Mouse (Mus musculus) left cerebral cortex, adult 18-20 months (tissue): ENCODE results near the gene Iqgap2. TPM values are rescaled to one million over a fixed set of nuclear protein-coding genes. Genes with fewer than 3 reads are reported as not detected.

ENCODE experiments used
- DNase-seq, 2 experiments: peaks; one replicate each; pipeline ENCODE4 v3.0.0; 2021 to 2022; ENCODE audit warnings: low spot score in 2 of 2, mixed read lengths in 1 of 2
- total RNA-seq, 2 experiments: library from RNA; stranded (reverse); gene quantifications; 2 replicates each; pipeline ENCODE4 v1.2.3; 2021

Iqgap2 gene
- total RNA-seq, 2 experiments from 2014 or later, result 16.1 to 19.7 TPM

GRCm38 (mm10) chr13:95887375-95887774 is 4.3 kb downstream of the Iqgap2 start:
- no peak for DNase-seq

DNA sequence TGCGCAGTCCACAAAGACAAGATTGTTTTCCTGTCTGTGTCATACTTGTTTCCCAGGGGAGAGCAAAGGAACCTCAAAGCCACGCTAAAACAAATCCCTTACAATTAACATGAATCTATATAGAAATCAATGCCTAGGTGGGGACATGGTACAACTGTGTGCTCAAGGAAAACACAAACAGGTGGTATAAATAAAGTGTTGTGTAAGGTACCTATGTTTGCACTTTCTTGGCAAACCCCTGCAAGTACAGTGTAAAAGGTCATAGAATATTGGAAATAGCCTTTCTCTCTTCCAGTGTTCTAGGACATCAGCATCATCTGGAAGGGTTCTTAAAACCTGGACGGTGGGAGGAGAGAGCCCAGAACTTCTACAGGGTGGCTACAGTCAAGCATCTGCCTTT is 7.3 kb downstream of the Iqgap2 start:
- DNase-seq, result no peak

DNA sequence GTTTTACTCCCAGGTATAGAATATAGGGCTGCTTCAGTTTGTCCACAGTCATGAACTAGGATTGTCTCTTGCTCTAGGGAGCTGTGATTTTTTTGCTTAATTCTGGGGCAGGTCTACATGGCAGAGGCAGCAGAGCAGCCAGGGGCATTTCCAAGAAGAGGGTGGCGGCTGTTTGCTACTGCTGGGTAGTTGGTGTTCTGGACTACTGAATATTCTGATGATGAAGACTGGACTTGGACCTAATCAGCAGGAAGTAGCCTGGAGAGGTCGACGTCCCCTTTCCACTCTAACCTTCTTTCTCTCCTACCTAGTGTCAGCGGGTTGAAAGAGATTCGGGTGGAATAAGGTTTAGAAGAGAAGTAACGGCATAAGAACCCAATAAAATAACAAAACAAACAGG is 9.7 kb downstream of the Iqgap2 start:
- no peak for DNase-seq

- no peak for DNase-seq
Observed at GRCm38 (mm10) chr13:95881427-95881826, 10.3 kb downstream of the Iqgap2 start.

- DNase-seq, result no peak
Observed at GRCm38 (mm10) chr13:95880633-95881032, 11.1 kb downstream of the Iqgap2 start.

GRCm38 (mm10) chr13:95871993-95872392 is 19.7 kb downstream of the Iqgap2 start:
- DNase-seq, result no peak

DNA sequence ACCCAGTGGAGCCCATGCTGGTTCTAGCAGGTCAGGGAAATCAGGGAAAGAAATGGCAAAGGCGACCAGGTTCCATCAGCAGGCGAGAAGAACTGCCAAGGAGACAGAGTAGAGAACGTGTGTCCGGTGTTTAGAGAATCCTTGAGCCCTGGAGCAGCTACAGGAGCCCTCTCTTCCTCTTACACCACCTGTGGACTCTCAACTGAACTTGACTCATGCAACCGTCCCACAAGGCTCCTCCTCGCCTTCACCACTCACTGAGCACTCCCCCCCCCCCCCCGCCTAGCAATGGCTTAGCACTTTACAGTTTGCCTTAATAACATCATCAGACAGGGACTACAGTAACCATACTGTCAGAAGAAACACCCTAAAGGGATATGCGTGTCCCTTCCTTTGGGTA is 21.1 kb downstream of the Iqgap2 start:
- DNase-seq, result no peak

DNA sequence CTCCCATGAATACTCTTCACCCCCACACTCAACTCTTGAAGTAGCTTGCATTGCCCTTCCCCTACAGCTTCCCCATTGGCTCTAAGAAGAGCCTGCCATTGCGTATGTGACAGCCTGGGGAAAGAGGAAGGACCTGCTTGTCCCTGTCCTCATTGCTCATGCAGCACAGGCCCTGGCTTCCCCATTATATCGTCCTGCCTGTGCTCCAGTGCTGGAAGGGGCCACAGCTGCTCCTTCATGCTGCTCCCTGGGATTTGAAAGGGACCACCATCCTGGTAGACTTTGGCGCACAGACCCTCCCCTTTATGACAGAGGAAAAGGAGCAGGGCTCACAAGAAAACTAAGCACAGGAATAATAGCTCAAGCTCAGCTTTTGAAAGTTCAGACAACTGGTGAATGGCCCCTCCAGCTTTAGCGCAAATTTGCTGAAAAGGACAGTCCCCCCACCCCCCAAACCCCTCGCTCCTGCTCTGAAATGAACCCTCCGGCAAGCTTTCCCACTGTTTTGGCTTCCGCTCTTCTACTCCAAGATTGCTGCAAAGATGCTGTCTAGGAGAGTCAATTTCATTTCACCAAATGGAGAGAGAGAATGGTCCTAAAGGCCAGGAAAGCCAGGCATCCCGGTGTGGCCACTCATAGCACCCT is 22.7 kb downstream of the Iqgap2 start:
- no peak for DNase-seq

DNA sequence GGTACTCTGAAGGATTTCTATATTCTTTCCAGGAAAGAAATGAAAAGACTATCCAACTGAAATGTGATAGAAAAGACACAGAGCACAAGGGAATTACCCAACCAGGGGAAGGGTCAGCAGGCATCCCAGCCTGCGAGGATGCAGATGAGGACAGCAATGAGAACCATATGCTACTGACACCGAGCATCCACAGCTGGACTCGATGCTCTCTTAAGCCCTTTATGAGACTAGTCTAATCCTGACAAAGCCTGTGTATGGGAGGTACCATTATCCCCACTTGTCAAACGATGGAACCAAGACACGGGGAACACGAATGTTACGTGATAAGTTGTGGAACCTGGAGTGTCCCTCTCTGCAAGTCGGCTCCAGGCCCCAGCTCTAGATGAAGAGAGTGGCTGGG is 29.5 kb downstream of the Iqgap2 start:
- no peak for DNase-seq

- no peak for DNase-seq
Observed at GRCm38 (mm10) chr13:95859271-95859670, 32.5 kb downstream of the Iqgap2 start.

- no peak for DNase-seq
Observed at GRCm38 (mm10) chr13:95858866-95859265, 32.9 kb downstream of the Iqgap2 start.

DNA sequence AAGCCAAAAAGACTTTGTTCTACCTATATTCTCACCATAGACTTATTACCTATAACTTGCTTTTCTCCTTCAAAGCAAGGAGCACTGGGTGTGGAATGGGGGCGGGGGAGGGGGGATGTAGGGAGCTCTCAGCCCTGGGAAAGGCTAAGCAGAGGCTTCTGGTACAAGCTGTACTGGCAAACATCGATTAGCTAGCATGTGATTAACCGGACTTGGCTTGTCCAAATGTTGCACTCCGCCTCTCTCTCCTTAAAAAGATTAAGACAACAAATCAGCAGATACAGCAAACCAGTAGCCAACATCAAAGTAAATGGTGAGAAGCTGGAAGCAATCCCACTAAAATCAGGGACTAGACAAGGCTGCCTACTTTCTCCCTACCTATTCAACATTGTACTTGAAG is 36.2 kb downstream of the Iqgap2 start:
- DNase-seq, result no peak

GRCm38 (mm10) chr13:95851611-95852010 is 40.1 kb downstream of the Iqgap2 start:
- DNase-seq, result no peak

DNA sequence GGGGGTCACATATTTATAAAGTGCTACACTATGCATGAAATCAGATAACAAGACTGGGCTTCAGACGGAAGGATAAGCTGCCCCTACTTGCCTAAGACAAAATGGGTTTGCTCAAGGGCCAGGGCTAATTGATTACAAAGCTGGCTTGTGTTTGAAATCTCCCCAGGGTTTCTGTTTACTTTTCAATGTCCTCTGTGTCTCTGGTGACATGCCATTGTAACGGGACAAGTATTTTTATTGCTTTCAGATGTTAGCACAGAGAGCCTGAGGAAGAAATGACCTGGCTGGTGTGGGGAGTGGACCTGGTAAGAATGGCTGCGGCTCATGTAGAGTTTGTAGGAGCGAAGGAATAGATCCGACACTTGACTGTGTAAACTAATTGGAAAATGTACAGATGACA is 41.3 kb downstream of the Iqgap2 start:
- DNase-seq, result no peak

- peak; percentile 66 to 71 for DNase-seq
Observed at GRCm38 (mm10) chr13:95849501-95850007, 42.2 kb downstream of the Iqgap2 start.

GRCm38 (mm10) chr13:95846364-95846763 is 45.4 kb downstream of the Iqgap2 start:
- no peak for DNase-seq

DNA sequence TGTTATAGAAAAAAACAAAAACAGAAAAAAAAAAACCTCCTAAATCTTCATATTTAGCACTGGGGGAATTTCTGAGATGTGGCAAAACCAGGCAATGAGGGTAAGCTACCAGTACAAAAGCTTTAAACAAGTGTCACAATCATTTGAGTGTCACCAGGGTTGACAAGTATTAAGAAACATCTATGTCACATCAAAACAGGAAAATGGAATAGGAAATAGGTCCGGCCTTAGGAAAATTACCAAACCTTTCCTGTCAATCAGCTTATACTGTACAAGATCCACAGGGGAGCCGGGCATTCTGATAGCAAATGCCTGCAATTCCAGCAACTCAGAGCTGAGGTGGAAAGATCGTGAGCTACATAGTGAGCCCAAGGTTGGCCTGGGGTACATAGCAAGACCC is 46.8 kb downstream of the Iqgap2 start:
- DNase-seq, result no peak

- DNase-seq, result peak; percentile 32 to 39
Observed at GRCm38 (mm10) chr13:95843411-95844026, 48.2 kb downstream of the Iqgap2 start.

GRCm38 (mm10) chr13:95842803-95843202 is 48.9 kb downstream of the Iqgap2 start:
- no peak for DNase-seq

- no peak for DNase-seq
Observed at GRCm38 (mm10) chr13:95841946-95842345, 49.8 kb downstream of the Iqgap2 start.

DNA sequence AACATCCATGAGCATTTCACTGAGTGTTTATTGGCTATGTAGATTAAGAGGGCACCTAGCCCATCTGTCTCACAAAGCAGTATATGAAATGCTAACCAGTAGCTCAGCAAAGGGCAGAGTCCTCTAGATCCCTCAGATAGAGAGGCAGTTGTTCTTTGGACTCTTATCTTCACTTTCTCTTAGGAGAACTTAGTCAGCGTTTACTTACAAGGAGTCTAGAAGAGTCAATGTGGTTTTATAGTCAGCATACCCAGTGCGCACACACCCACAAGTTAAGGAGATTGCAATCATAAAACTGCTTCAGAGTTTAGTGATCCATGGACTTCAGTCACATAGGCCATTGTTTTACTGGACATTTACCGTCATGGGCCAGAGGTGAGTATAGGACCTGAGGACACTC is 54.8 kb downstream of the Iqgap2 start:
- no peak for DNase-seq

DNA sequence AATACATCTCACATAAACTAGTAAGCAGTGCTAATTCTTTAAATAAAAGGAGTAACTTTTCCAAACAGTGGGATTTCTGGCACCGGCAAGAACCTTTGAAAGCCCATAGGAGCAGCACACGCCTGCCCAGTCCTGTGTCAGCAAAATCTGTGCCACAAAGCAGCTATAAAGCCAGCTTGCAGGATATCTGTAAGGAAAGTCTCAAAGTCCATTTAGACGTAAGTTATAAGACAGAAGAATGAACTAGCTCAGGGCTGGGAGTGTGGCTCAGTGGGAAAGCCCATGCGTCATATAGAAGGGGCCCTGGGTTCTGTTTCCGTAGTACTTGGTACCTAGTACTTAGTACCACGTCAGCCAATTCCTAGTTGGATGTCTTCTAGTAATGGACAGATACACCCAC is 58.2 kb downstream of the Iqgap2 start:
- no peak for DNase-seq

DNA sequence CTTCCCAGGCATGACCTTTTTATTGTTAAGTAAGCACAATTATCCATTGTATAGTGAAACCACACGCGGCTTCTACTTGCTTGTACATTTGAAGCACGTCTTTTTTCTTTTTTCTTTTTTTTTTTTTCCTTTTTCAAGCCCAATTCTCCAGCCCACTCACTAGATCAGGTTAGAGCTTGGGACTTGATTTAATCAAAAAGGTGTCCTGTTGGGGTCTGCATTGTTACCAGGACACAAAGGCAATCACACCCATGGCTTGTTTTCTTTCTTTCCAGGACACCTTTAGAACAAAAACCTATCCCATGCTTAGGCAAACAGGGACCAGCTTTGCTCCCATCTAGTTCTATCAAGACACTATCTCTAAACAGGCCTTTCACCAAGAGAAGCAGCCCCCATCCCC is 59.0 kb downstream of the Iqgap2 start:
- no peak for DNase-seq
